Mouse (Mus musculus) limb, embryonic 11.5 days (tissue): Measurements from ENCODE around the gene Slc2a4. TPM values are rescaled to one million over a fixed set of nuclear protein-coding genes. Genes with fewer than 3 reads are reported as not detected.
"Not testable (repeated sequence)": the region's sequence is repeated elsewhere in the genome, so short reads cannot be mapped to it uniquely, and the experiment has no call there.

Experiments
- ATAC-seq: fragments of 200-750 bp; cut with Nextera tagmentation; 2 replicates; pipeline ENCODE4 v1.8.0; 2017; ENCODE audit warnings: low read depth; ENCODE audit not compliant: insufficient number of reproducible peaks, low FRiP score, low TSS enrichment
- DNase-seq: peaks from one replicate; pipeline ENCODE4 v3.0.0-alpha.2; 2015; ENCODE audit warnings: low spot score
- H3K27ac ChIP-seq: fragments of 300-500 bp; sonication (generic); replicated peaks from 2 replicates; pipeline ENCODE4 v1.5.1; 2014; ENCODE audit warnings: low read depth, mild to moderate bottlenecking, low read length
- H3K27me3 ChIP-seq: fragments of 300-500 bp; sonication (generic); 2 replicates; pipeline ENCODE4 v1.6.1; 2014; ENCODE audit warnings: mild to moderate bottlenecking, low read length, mixed read lengths; ENCODE audit not compliant: control insufficient read depth, insufficient read depth
- H3K36me3 ChIP-seq: fragments of 300-500 bp; sonication (generic); 2 replicates; pipeline ENCODE4 v1.6.1; 2014; ENCODE audit warnings: mild to moderate bottlenecking, low read length, moderate library complexity, mixed read lengths; ENCODE audit not compliant: control insufficient read depth, insufficient read depth
- H3K4me1 ChIP-seq: fragments of 300-500 bp; sonication (generic); 2 replicates; pipeline ENCODE4 v1.6.1; 2014; ENCODE audit warnings: low read length, mixed read lengths; ENCODE audit not compliant: control insufficient read depth, insufficient read depth
- H3K4me2 ChIP-seq: fragments of 300-500 bp; sonication (generic); 2 replicates; pipeline ENCODE4 v1.6.1; 2014; ENCODE audit warnings: low read depth, mild to moderate bottlenecking, moderate library complexity; ENCODE audit not compliant: severe bottlenecking
- H3K4me3 ChIP-seq: fragments of 300-500 bp; sonication (generic); 2 replicates; pipeline ENCODE4 v1.5.1; 2014; ENCODE audit warnings: low read depth, low read length
- H3K9ac ChIP-seq: fragments of 300-500 bp; sonication (generic); 2 replicates; pipeline ENCODE4 v1.6.1; 2014; ENCODE audit warnings: mild to moderate bottlenecking, low read length
- H3K9me3 ChIP-seq: fragments of 300-500 bp; sonication (generic); 2 replicates; pipeline ENCODE4 v1.6.1; 2016; ENCODE audit warnings: low read length; ENCODE audit not compliant: control insufficient read depth
- WGBS: fragments of 180-500 bp; shearing (Covaris S2); extraction: QIAGEN DNeasy Blood & Tissue Kit; methylation state at CpG from one replicate; pipeline ENCODE4 v1.1.7; 2014; 5-methylcytosine and 5-hydroxymethylcytosine counted together
- polyA plus RNA-seq: library from polyadenylated mRNA; unstranded; fragments of >200 nt; fragmentation: Nextera tagmentation; extraction: Ambion mirVana; gene quantifications from 2 replicates; pipeline ENCODE4 v1.2.1, GENCODE M21; 2014

The Slc2a4 gene
- polyA plus RNA-seq, 1 experiment from 2014 or later = 21.0 TPM

GRCm38 (mm10) chr11:69916652-69917378 lies 31.2 kb downstream of the Slc2a4 start:
- ATAC-seq, H3K27me3 ChIP-seq, H3K9me3 ChIP-seq, DNase-seq, H3K4me3 ChIP-seq, H3K27ac ChIP-seq, H3K9ac ChIP-seq, H3K4me2 ChIP-seq: not testable (repeated sequence)
- Histone ChIP-seq H3K36me3 (peaks cover 30% of the 10 kb centered on the region), H3K4me1 (peaks cover 19% of the 10 kb centered on the region)
- WGBS = 70% methylated on average over 7 of the region's 7 CpGs

GRCm38 (mm10) chr11:69915667-69916627 lies 32.0 kb downstream of the Slc2a4 start:
- 63% methylated on average over 5 of the region's 5 CpGs for WGBS
- H3K27me3 ChIP-seq = no peaks in the 10 kb centered on the region
- peaks cover 19% of the 10 kb centered on the region for H3K4me1 ChIP-seq
- 0 out of 2 replicates have a peak overlapping the region, but pooled peaks have one; percentile 95 for H3K4me3 ChIP-seq
- DNase-seq (no peak), ATAC-seq (no peak)
- H3K9ac ChIP-seq = no peak overlapping the region
- H3K36me3 ChIP-seq = peaks cover 38% of the 10 kb centered on the region
- H3K4me2 ChIP-seq = no peak overlapping the region
- no peaks in the 10 kb centered on the region for H3K9me3 ChIP-seq
- H3K27ac ChIP-seq = no peak overlapping the region

DNA sequence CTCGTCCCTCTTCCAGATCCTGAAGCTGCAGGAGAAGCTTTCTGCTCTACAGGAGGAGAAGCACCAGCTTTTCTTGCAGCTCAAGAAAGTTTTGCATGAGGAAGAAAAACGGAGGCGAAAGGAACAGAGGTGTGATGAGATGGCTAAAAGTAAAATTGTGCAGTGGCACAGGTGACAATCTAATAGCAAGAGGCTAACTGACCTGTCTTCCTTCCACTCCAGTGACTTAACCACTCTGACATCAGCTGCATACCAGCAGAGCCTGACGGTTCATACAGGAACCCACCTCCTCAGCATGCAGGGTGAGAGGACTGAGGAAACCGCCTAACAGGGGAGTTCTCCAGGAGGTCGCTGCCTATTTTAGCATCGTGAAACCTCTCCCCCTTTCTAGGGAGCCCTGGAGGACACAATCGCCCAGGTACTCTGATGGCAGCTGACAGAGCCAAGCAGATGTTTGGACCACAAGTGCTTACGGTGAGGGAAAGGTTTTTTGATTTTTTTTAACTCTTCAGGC lies 33.0 kb downstream of the Slc2a4 start:
- H3K4me1 ChIP-seq = peaks cover 19% of the 10 kb centered on the region
- no peak for ATAC-seq
- DNase-seq = no peak
- no peaks in the 10 kb centered on the region for H3K27me3 ChIP-seq
- H3K9ac ChIP-seq = no peak overlapping the region; the same call in 1 of the 2 replicates
- H3K4me2 ChIP-seq = peak overlapping the region; percentile 96
- WGBS = 34% methylated on average over 9 of the region's 9 CpGs
- H3K36me3 ChIP-seq = peaks cover 47% of the 10 kb centered on the region
- H3K4me3 ChIP-seq = peak overlapping the region; percentile 95
- no peaks in the 10 kb centered on the region for H3K9me3 ChIP-seq
- no peak overlapping the region for H3K27ac ChIP-seq

DNA sequence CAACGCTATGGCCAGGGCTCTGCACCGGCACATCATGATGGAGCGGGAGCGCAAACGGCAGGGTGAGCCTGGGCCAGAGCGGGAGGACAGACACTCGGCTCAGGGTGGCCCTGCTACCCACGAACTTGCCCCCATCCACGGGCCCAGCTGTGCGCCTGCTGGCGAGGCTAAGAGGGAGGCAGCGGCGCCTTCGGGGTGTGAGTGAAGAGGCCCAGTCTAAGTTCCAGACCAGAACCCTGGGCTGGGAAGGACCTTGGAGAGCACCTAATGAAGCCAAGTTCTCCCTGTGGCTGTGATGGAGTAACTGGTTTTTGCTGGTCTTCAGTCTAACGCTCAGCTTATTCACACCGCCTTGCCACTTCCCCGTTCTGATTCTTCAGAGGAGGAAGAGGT lies 33.6 kb downstream of the Slc2a4 start:
- peaks cover 15% of the 10 kb centered on the region for H3K4me1 ChIP-seq
- no peak for ATAC-seq

GRCm38 (mm10) chr11:69913554-69914371 lies 34.2 kb downstream of the Slc2a4 start, which contains the start of gene Gps2:
TSS of gene Gps2 (plus strand) at chr11:69913888.
- ATAC-seq = peak; percentile 74
- no peaks in the 10 kb centered on the region for H3K9me3 ChIP-seq
- no peaks in the 10 kb centered on the region for H3K27me3 ChIP-seq
- peaks cover 14% of the 10 kb centered on the region for H3K4me1 ChIP-seq
- WGBS = 2% methylated on average over 61 of the region's 61 CpGs
- peak within 1 kb of the TSS; percentile 95 for H3K4me3 ChIP-seq
- H3K9ac ChIP-seq = peak within 1 kb of the TSS; percentile 88
- peak; percentile 94 for DNase-seq
- peak within 1 kb of the TSS; percentile 83 for H3K27ac ChIP-seq
- peak within 1 kb of the TSS; percentile 96 for H3K4me2 ChIP-seq
- peaks cover 50% of the 10 kb centered on the region for H3K36me3 ChIP-seq

More for the DNA sequence above, 33.6 kb downstream of the Slc2a4 start:
- peak overlapping the region; percentile 83 for H3K27ac ChIP-seq
- 2% methylated on average over 17 of the region's 17 CpGs for WGBS
- peak overlapping the region; percentile 88 for H3K9ac ChIP-seq
- peak overlapping the region; percentile 96 for H3K4me2 ChIP-seq
- no peaks in the 10 kb centered on the region for H3K9me3 ChIP-seq
- H3K27me3 ChIP-seq = no peaks in the 10 kb centered on the region
- peak overlapping the region; percentile 95 for H3K4me3 ChIP-seq
- no peak for DNase-seq
- H3K36me3 ChIP-seq = peaks cover 52% of the 10 kb centered on the region

DNA sequence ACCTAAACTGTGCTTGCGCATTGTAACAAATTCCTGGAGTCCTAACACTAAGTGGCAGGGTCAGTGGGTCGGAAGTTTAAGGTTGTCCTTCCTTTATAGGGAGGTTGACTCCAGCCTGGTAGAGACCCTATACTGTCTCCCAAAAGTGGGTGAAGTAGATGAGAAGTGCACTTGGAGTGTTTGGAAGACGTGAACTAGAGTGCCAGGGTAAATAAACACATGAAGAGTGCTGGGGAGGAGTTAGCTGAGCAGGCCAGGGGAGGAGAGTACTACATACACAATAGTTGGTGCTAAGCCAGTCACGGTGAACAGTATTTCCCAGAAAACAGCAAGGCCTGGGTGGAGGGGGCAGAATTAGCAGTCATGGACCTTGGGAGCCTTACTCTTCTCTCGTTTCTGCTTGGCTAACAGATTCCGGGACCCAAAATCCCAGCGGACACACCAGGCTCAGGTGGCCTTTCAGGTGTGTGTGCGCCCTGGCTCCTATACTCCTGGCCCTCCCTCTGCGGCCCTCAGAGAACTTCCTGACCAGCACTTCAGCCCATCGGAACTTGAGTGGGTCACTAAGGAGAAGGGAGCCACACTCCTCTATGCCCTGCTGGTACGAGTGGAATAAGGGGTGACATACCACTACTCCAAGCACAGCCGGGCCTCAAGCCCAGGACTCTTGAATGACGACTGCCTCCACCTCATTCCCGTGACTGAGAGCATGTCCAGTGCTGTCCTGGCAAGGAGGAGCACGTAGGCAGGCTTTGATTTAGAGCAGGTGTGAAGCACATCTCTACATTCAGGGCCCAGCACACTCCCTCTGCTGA lies 35.1 kb downstream of the Slc2a4 start:
- peak overlapping the region; percentile 96 for H3K4me2 ChIP-seq
- WGBS = 76% methylated on average over 15 of the region's 15 CpGs
- ATAC-seq (no peak), DNase-seq (no peak)
- no peaks in the 10 kb centered on the region for H3K27me3 ChIP-seq
- peaks cover 53% of the 10 kb centered on the region for H3K36me3 ChIP-seq
- peaks cover 14% of the 10 kb centered on the region for H3K4me1 ChIP-seq
- H3K9me3 ChIP-seq = no peaks in the 10 kb centered on the region
- H3K9ac ChIP-seq = peak overlapping the region; percentile 88; the same call in 1 of the 2 replicates
- peak overlapping the region; percentile 95 for H3K4me3 ChIP-seq
- H3K27ac ChIP-seq = no peak overlapping the region

GRCm38 (mm10) chr11:69911701-69912100 lies 36.3 kb downstream of the Slc2a4 start:
- Histone ChIP-seq H3K4me2 (no peak overlapping the region), H3K27ac (no peak overlapping the region), H3K27me3 (no peaks in the 10 kb centered on the region), H3K9ac (no peak overlapping the region), H3K9me3 (no peaks in the 10 kb centered on the region), H3K4me3 (no peak overlapping the region), H3K36me3 (peaks cover 51% of the 10 kb centered on the region), H3K4me1 (peaks cover 14% of the 10 kb centered on the region)
- no peak for ATAC-seq
- DNase-seq = no peak
- WGBS = 97% methylated on average over 6 of the region's 6 CpGs
